Mouse (Mus musculus) ES-CJ7 (cell line): ENCODE data around the gene Nxf1.

Experiments used
- DNase-seq: peaks from one replicate; pipeline ENCODE4 v3.0.0; 2011; ENCODE audit warnings: low read depth, low spot score

Nxf1 gene

GRCm38 (mm10) chr19:8818801-8819595 lies 62.1 kb downstream of the Nxf1 start, which contains the start of gene Ttc9c:
Gene Ttc9c, minus strand, starts transcription at chr19:8819333.
- DNase-seq, result peak; percentile 99

- DNase-seq, result peak; percentile 99
Measured at GRCm38 (mm10) chr19:8819596-8820423, 62.9 kb downstream of the Nxf1 start, which contains the start of gene Hnrnpul2. Gene Hnrnpul2, plus strand, starts transcription at chr19:8820010.
